Mouse (Mus musculus): ENCODE data around the gene Denr. TPM values are rescaled to one million over a fixed set of nuclear protein-coding genes. Genes with fewer than 3 reads are reported as not detected.

The Denr gene
- polyA plus RNA-seq, 1 experiment from 2014 or later = 167 TPM

DNA sequence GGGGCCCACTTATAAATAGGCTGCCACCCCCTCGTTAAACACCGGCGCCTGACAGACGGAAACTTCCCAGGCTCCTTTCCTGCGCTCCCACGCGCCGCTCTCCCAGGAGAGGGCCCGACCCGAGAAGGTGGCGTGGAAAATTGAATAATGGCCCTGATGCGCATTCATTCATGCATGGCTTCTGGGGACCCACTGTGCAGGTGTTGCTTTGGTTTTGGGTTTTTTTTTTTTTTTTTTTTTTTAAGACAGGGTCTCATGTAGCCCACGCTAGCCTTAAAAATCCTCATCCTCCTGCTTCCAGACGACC is 67.2 kb downstream of the Denr start:
- H3K4me1 ChIP-seq = peaks cover 29% of the 10 kb centered on the region
- no peaks in the 10 kb centered on the region for H3K36me3 ChIP-seq
- H3K4me2 ChIP-seq = peak overlapping the region; percentile 95
- no peak for ATAC-seq (ENCODE audit: insufficient number of reproducible peaks, insufficient read depth, low FRiP score, low TSS enrichment, low read depth)
- no peak overlapping the region for H3K27ac ChIP-seq
- H3K9ac ChIP-seq = peak overlapping the region; percentile 80
- no peaks in the 10 kb centered on the region for H3K9me3 ChIP-seq
- H3K27me3 ChIP-seq = peaks cover 25% of the 10 kb centered on the region
- under 1% methylated on average over 14 of the region's 14 CpGs for WGBS
- H3K4me3 ChIP-seq = peak overlapping the region; percentile 75

DNA sequence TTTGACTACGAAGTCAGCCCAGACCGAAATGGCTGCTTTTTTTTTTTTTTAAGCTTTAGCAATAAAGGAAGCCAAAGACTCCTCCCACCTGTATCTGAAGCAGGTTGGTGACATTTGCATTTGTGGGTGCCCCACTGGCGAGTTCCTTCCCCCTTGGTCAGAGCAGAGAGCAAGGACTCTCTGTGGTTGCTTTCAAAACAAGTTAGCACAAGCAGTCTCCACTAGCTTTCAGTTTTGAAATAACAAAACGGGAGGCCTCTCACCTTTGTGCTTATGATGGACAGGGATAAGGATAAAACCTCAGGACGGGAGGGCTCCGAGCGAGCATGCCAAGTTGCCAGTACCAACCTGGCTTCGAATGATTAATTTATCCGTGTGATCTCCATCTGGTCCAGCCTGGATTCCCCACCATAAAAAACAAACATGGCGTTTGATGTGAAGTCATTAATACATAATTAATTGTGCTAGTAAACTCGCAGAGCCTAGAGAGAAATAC is 67.7 kb downstream of the Denr start:
- Histone ChIP-seq H3K27ac (no peak overlapping the region), H3K9me3 (no peaks in the 10 kb centered on the region), H3K36me3 (no peaks in the 10 kb centered on the region), H3K4me3 (peak overlapping the region; percentile 75), H3K4me1 (peaks cover 32% of the 10 kb centered on the region), H3K4me2 (peak overlapping the region; percentile 95), H3K9ac (no peak overlapping the region), H3K27me3 (peaks cover 25% of the 10 kb centered on the region)
- 40% methylated on average over 11 of the region's 11 CpGs for WGBS
- no peak for ATAC-seq (ENCODE audit: insufficient number of reproducible peaks, insufficient read depth, low FRiP score, low TSS enrichment, low read depth)

DNA sequence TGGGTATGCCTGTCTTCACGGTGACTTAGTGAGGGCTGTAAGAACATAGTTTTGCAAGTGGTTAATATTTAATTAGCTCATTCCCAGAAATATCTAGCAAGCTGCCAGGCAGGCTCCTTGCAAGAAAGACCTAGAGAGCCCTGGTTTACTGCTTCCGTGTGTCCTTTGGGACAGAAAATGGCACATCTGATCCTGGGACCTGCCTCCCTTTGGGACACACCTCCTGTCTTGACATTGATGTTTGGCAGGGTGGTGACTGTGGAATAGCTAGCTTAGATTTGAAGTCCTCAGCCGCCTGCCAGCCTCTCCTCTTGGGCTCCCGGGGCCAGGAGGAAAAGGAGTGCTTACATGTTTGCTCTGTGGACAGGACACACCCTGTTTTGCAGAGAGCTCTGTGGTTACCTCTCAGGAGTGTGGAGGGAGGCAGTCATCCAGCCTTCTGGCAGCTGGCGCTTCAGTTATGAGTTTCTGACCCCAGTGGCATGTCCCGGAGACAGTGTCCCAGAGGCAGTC is 68.7 kb downstream of the Denr start:
- H3K27ac ChIP-seq = no peak overlapping the region
- no peak for ATAC-seq (ENCODE audit: insufficient number of reproducible peaks, insufficient read depth, low FRiP score, low TSS enrichment, low read depth)
- H3K4me1 ChIP-seq = peaks cover 37% of the 10 kb centered on the region
- no peak overlapping the region for H3K4me3 ChIP-seq
- H3K9me3 ChIP-seq = no peaks in the 10 kb centered on the region
- H3K27me3 ChIP-seq = peaks cover 25% of the 10 kb centered on the region
- H3K36me3 ChIP-seq = no peaks in the 10 kb centered on the region
- no peak overlapping the region for H3K4me2 ChIP-seq
- 57% methylated on average over 6 of the region's 6 CpGs for WGBS
- H3K9ac ChIP-seq = no peak overlapping the region

DNA sequence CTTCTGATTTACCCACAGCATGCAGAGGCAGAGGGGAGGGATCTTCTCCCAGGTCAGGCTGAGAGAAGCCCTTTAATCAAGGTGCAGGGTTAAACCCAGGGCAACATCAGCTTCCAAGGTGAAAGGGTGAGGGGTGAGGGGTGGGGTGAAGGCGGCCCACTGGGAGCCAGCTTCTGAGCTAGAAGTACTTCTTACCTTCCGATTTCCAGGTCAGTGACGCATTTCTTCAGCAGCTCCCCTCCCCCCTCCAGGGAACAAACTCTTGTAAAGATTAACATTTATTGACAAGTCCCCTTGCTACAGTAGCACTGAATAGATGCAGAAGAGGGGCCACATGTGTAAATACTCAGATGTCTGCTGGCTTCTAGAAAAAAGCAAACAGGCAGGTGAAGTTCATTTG is 70.3 kb downstream of the Denr start:
- Histone ChIP-seq H3K9ac (no peak overlapping the region), H3K27me3 (peaks cover 25% of the 10 kb centered on the region), H3K4me2 (no peak overlapping the region), H3K4me1 (peaks cover 37% of the 10 kb centered on the region), H3K27ac (0 out of 2 replicates have a peak overlapping the region, but pooled peaks have one; percentile 12), H3K9me3 (no peaks in the 10 kb centered on the region), H3K36me3 (no peaks in the 10 kb centered on the region), H3K4me3 (no peak overlapping the region)
- WGBS = 26% methylated on average over 3 of the region's 3 CpGs
- no peak for ATAC-seq (ENCODE audit: insufficient number of reproducible peaks, insufficient read depth, low FRiP score, low TSS enrichment, low read depth)

DNA sequence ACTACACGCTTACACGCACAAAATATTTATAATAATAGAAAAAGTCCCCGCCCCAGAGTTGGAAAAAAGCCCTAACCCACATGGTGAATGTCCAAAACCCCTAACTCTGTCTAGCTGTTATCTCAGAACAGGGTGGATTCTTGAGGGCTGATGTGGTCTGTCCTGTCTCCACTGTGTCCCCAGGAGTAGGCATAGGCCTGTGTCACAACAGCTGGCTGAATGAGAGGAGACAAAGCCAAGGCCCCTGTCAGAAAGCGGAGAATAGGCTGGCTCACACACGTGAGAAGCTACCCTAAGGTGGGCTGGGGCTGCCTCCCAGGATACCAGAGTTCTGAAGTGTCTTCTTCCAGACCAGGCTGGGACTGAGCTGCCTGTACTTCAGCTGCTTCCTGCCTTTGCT is 71.2 kb downstream of the Denr start:
- no peak for ATAC-seq (ENCODE audit: insufficient number of reproducible peaks, insufficient read depth, low FRiP score, low TSS enrichment, low read depth)
- H3K4me1 ChIP-seq = peaks cover 37% of the 10 kb centered on the region
- H3K4me2 ChIP-seq = no peak overlapping the region
- H3K9ac ChIP-seq = no peak overlapping the region
- peaks cover 21% of the 10 kb centered on the region for H3K27me3 ChIP-seq
- H3K4me3 ChIP-seq = no peak overlapping the region
- H3K27ac ChIP-seq = peak overlapping the region; percentile 48; the same call in 1 of the 2 replicates
- no peaks in the 10 kb centered on the region for H3K36me3 ChIP-seq
- no peaks in the 10 kb centered on the region for H3K9me3 ChIP-seq
- WGBS = 68% methylated on average over 5 of the region's 5 CpGs

Other genes with a start within 250 kb of the Denr start
- gene Clip1, start 222.6 kb upstream of the Denr start, polyA plus RNA-seq (2015; fragmentation: Nextera tagmentation; extraction: Ambion mirVana) = 41.8 and 48.6 TPM in 2 replicates
- 94.1 and 96.2 TPM in 2 replicates for gene Zcchc8, start 186.1 kb upstream of the Denr start, polyA plus RNA-seq (2015; fragmentation: Nextera tagmentation; extraction: Ambion mirVana)
- gene Rsrc2, start 157.8 kb upstream of the Denr start, polyA plus RNA-seq (2015; fragmentation: Nextera tagmentation; extraction: Ambion mirVana) = 168 and 177 TPM in 2 replicates
- gene Kntc1, start 157.5 kb upstream of the Denr start, polyA plus RNA-seq (2015; fragmentation: Nextera tagmentation; extraction: Ambion mirVana) = 32.3 and 36.6 TPM in 2 replicates
- gene Hcar2, start 41.7 kb upstream of the Denr start, polyA plus RNA-seq (2015; fragmentation: Nextera tagmentation; extraction: Ambion mirVana) = 0.26 and 0.59 TPM in 2 replicates
- 0.23 and 0.28 TPM in 2 replicates for gene Hcar1, start 27.2 kb upstream of the Denr start, polyA plus RNA-seq (2015; fragmentation: Nextera tagmentation; extraction: Ambion mirVana)
- gene Gm43518, start 20.2 kb downstream of the Denr start, polyA plus RNA-seq (2015; fragmentation: Nextera tagmentation; extraction: Ambion mirVana) = 3.9 and 4.6 TPM in 2 replicates
- gene Ccdc62, start 23.5 kb downstream of the Denr start, polyA plus RNA-seq (2015; fragmentation: Nextera tagmentation; extraction: Ambion mirVana) = 8.6 and 9.5 TPM in 2 replicates
- 9.6 and 12.3 TPM in 2 replicates for gene Hip1r, start 66.5 kb downstream of the Denr start, polyA plus RNA-seq (2015; fragmentation: Nextera tagmentation; extraction: Ambion mirVana)
- 39.0 and 46.0 TPM in 2 replicates for gene Vps37b, start 125.1 kb downstream of the Denr start, polyA plus RNA-seq (2015; fragmentation: Nextera tagmentation; extraction: Ambion mirVana)
- 1.5 and 2.4 TPM in 2 replicates for gene Abcb9, start 188.6 kb downstream of the Denr start, polyA plus RNA-seq (2015; fragmentation: Nextera tagmentation; extraction: Ambion mirVana)
- 18.8 and 20.7 TPM in 2 replicates for gene Ogfod2, start 205.1 kb downstream of the Denr start, polyA plus RNA-seq (2015; fragmentation: Nextera tagmentation; extraction: Ambion mirVana)
- gene Arl6ip4, start 208.9 kb downstream of the Denr start, polyA plus RNA-seq (2015; fragmentation: Nextera tagmentation; extraction: Ambion mirVana) = 113 and 122 TPM in 2 replicates

Data from embryonic facial prominence, embryonic 13.5 days (tissue).